Mouse (Mus musculus): ENCODE measurements around the gene Spin2c.

The Spin2c gene

DNA sequence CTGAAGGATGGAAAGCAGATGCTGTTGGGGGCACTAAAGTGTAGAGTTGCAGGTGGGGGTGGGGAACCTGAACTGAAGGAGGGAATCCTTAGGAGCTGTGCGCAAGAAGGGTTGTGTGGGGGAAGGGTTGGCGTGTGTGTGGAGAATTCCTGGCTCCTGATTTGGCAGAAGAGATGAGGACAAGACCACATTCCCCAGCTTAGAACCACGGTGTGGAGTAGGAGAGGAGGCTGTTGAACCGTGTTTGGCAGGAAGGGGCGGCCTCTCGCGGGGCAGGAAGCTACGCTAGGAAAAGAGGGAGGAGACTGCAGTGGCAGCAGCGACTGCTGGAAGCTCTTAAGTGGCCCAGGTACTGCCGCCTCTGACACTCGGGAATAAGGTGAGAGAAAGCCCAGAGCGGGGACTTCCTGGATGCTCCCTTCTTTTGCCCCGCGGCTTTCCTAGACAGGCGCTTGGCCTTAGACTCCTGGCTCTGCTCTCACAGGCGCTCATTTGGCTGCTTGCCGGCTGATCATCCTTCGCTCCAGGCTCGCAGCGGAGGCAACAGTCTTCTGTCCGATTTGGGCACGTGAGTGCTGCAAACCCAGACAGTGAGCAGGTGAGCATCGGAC is at the start of gene Spin2c:
TSS of gene Spin2c (plus strand) at position 275 of the 611 bp plus-strand sequence.
- DNase-seq = peak; percentile 54 to 71

DNA sequence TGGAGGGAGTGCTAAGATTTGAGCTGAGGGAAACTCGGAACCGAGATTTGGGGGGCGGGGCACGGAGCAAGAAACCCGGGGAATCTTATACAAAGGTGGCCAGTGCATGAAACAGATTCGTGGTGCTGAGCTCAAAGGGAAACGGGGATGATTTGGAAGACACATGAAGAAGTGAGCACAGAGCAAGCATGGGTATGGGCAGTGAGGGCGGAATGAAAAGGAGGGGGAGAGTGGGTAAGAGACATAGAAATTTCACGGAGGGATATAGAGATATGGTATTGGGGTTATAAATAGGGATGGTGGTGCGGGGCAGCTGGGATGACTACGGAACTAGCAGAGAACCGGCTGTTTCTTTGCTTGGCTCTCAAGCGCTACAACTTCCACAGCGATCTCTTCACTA is 581 bp downstream of the Spin2c start:
- peak in 1 of 2 experiments; percentile 0 for DNase-seq

Data from kidney, postnatal 4 days (tissue).